In genomic region chr17:49564489-49564888, GRCm38 (mm10) we compare ENCODE assay signal across 10 mouse cellular contexts. TPM values are rescaled to one million over a fixed set of nuclear protein-coding genes. Genes with fewer than 3 reads are reported as not detected.
A peak's percentile ranks its signal among the peaks of the same experiment; 100 is the strongest.
DNase-seq lines count a peak whose midpoint lies in the region; ATAC-seq and TF ChIP-seq lines count a peak whose summit lies in the region.
"Had no signal": no experiment of that assay in that cellular context is flagged by ENCODE, and none has a peak within 500 bp of the region (broad histone marks: within the 10 kb centered on the region; RNA-seq: fewer than 3 reads in every experiment).

No protein-coding gene starts in this region.

- H3K27me3 ChIP-seq in kidney, postnatal 0 days (ENCODE audit: insufficient read depth, low read length) = no peaks in the 10 kb centered on the region
- H3K27me3 ChIP-seq in forebrain, embryonic 10.5 days (ENCODE audit: poor library complexity, severe bottlenecking) = peaks cover 55% of the 10 kb centered on the region
- H3K27me3 ChIP-seq in intestine, embryonic 15.5 days (replicated peaks) = 0 out of 2 replicates have a peak, but pooled peaks cover 3% of the 10 kb centered on the region
- no peaks in the 10 kb centered on the region for H3K27me3 ChIP-seq in neural tube, embryonic 12.5 days (replicated peaks)

- DNase-seq in kidney, postnatal 0 days (ENCODE audit: low spot score) = no peak
- no peak for DNase-seq in kidney, postnatal 4 days
- DNase-seq in forebrain, embryonic 10.5 days (ENCODE audit: extremely low spot score, low spot score) = no peak
- DNase-seq in cerebellum, postnatal 4 days (ENCODE audit: low spot score in 2 of 2) = no peak
- DNase-seq in spleen, adult 18-20 months = no peak

- 30% methylated on average over 3 of the region's 3 CpGs for WGBS in kidney, postnatal 0 days
- 34% methylated on average over 3 of the region's 3 CpGs for WGBS in forebrain, embryonic 10.5 days
- 20% methylated on average over 3 of the region's 3 CpGs for WGBS in intestine, embryonic 15.5 days
- 25% methylated on average over 3 of the region's 3 CpGs for WGBS in neural tube, embryonic 12.5 days

- H3K4me2 ChIP-seq in kidney, postnatal 0 days (ENCODE audit: low read length) = peak overlapping the region; percentile 71
- H3K4me2 ChIP-seq in intestine, embryonic 15.5 days (replicated peaks) = peak overlapping the region; percentile 66
- peak overlapping the region; percentile 76 for H3K4me2 ChIP-seq in neural tube, embryonic 12.5 days (replicated peaks)

- H3K4me1 ChIP-seq in kidney, postnatal 0 days (replicated peaks; ENCODE audit: insufficient read depth, low read length) = 0 out of 2 replicates have a peak, but pooled peaks cover 1% of the 10 kb centered on the region
- peaks cover 31% of the 10 kb centered on the region for H3K4me1 ChIP-seq in forebrain, embryonic 10.5 days
- H3K4me1 ChIP-seq in intestine, embryonic 15.5 days (replicated peaks) = peaks cover 6% of the 10 kb centered on the region; the same call in 1 of the 2 replicates
- H3K4me1 ChIP-seq in neural tube, embryonic 12.5 days = peaks cover 43% of the 10 kb centered on the region

- H3K9ac ChIP-seq in kidney, postnatal 0 days (ENCODE audit: low read depth, low read length) = no peak overlapping the region
- H3K9ac ChIP-seq in intestine, embryonic 15.5 days = peak overlapping the region; percentile 55
- H3K9ac ChIP-seq in neural tube, embryonic 12.5 days = peak overlapping the region; percentile 52

- no peaks in the 10 kb centered on the region for H3K9me3 ChIP-seq in kidney, postnatal 0 days (replicated peaks; ENCODE audit: low read length)
- H3K9me3 ChIP-seq in forebrain, embryonic 10.5 days = no peaks in the 10 kb centered on the region
- H3K9me3 ChIP-seq in intestine, embryonic 15.5 days = no peaks in the 10 kb centered on the region
- H3K9me3 ChIP-seq in neural tube, embryonic 12.5 days = no peaks in the 10 kb centered on the region

- H3K36me3 ChIP-seq in kidney, postnatal 0 days (ENCODE audit: insufficient read depth, low read length) = no peaks in the 10 kb centered on the region
- no peaks in the 10 kb centered on the region for H3K36me3 ChIP-seq in forebrain, embryonic 10.5 days (replicated peaks)
- H3K36me3 ChIP-seq in intestine, embryonic 15.5 days = no peaks in the 10 kb centered on the region
- H3K36me3 ChIP-seq in neural tube, embryonic 12.5 days = no peaks in the 10 kb centered on the region

- peak overlapping the region; percentile 47; the same call in 1 of the 2 replicates for H3K4me3 ChIP-seq in kidney, postnatal 0 days (replicated peaks; ENCODE audit: low read depth, low read length)
- H3K4me3 ChIP-seq in forebrain, embryonic 10.5 days = peak overlapping the region; percentile 57
- peak overlapping the region; percentile 44 for H3K4me3 ChIP-seq in intestine, embryonic 15.5 days (replicated peaks)
- peak overlapping the region; percentile 46 for H3K4me3 ChIP-seq in neural tube, embryonic 12.5 days

- no peak overlapping the region for H3K27ac ChIP-seq in kidney, postnatal 0 days
- peak overlapping the region; percentile 84 for H3K27ac ChIP-seq in forebrain, embryonic 10.5 days
- H3K27ac ChIP-seq in intestine, embryonic 15.5 days = peak overlapping the region; percentile 74
- H3K27ac ChIP-seq in neural tube, embryonic 12.5 days = no peak overlapping the region

- ATAC-seq in kidney, postnatal 0 days (replicated peaks; ENCODE audit: low FRiP score, low read depth) = no peak
- 0 out of 2 replicates have a peak, but pooled peaks have one; percentile 13 for ATAC-seq in intestine, embryonic 15.5 days
- no peak for ATAC-seq in neural tube, embryonic 12.5 days (ENCODE audit: low FRiP score, low read depth)
- no peak for ATAC-seq in granulocyte monocyte progenitor cell, adult 5-6 weeks (replicated peaks; ENCODE audit: poor library complexity, severe bottlenecking)
- ATAC-seq: inflammation-experienced regulatory T-cells, adult 6 months had no signal

- no peak for TF ChIP-seq CTCF in kidney, postnatal 0 days (IDR thresholded peaks at IDR 0.05; ENCODE audit: low read depth)

RNA-seq across cellular contexts. Expression of gene Daam2, which starts 0.3 kb away (rescaled TPM):
- 4.7 and 4.8 TPM in 2 replicates for polyA plus RNA-seq in kidney, postnatal 0 days (2015; fragmentation: Nextera tagmentation; extraction: Ambion mirVana)
- polyA plus RNA-seq in forebrain, embryonic 10.5 days (2016; fragmentation: Nextera tagmentation; extraction: Ambion mirVana) = 1.5 and 1.7 TPM in 2 replicates
- polyA plus RNA-seq in intestine, embryonic 15.5 days (2015; fragmentation: Nextera tagmentation; extraction: Ambion mirVana) = 3.7 and 3.9 TPM in 2 replicates
- 5.7 and 6.5 TPM in 2 replicates for polyA plus RNA-seq in neural tube, embryonic 12.5 days (2016; fragmentation: Nextera tagmentation; extraction: Ambion mirVana)
- total RNA-seq in granulocyte monocyte progenitor cell, adult 5-6 weeks (2014; fragmentation: Nextera tagmentation) = not detected in 2 replicates
- 0.04 TPM in 1 of 2 replicates, not detected in the other for total RNA-seq in granulocyte monocyte progenitor cell, adult 5-6 weeks (2017)
- polyA plus RNA-seq: inflammation-experienced regulatory T-cells, adult 6 months had no signal

RNA-seq across cellular contexts. Expression of gene Kif6, which starts 50.4 kb away (rescaled TPM):
- 0.73 and 1.3 TPM in 2 replicates for polyA plus RNA-seq in kidney, postnatal 0 days (2015; fragmentation: Nextera tagmentation; extraction: Ambion mirVana)
- 2.6 and 2.8 TPM in 2 replicates for polyA plus RNA-seq in forebrain, embryonic 10.5 days (2016; fragmentation: Nextera tagmentation; extraction: Ambion mirVana)
- polyA plus RNA-seq in intestine, embryonic 15.5 days (2015; fragmentation: Nextera tagmentation; extraction: Ambion mirVana) = 0.97 and 1.1 TPM in 2 replicates
- polyA plus RNA-seq in neural tube, embryonic 12.5 days (2016; fragmentation: Nextera tagmentation; extraction: Ambion mirVana) = 3.5 and 3.8 TPM in 2 replicates
- total RNA-seq in granulocyte monocyte progenitor cell, adult 5-6 weeks (2014; fragmentation: Nextera tagmentation) = not detected in 2 replicates
- total RNA-seq in granulocyte monocyte progenitor cell, adult 5-6 weeks (2017) = 0.39 TPM in 1 of 2 replicates, not detected in the other
- total RNA-seq: monocyte, adult 5-6 weeks had no signal
- polyA plus RNA-seq: inflammation-experienced regulatory T-cells, adult 6 months had no signal

Comparison
In these comparisons a context has a peak if more than half of its experiments do, and no peak if none do; other contexts are left out.
1. H3K27ac ChIP-seq: peak in forebrain, embryonic 10.5 days (single experiment) and intestine, embryonic 15.5 days (single experiment); none in kidney, postnatal 0 days (single experiment) and neural tube, embryonic 12.5 days (single experiment).
2. Peak in every context shown above with its lines, with median percentiles within 50 percentile points of each other: H3K4me2 ChIP-seq and H3K4me3 ChIP-seq.